Mouse (Mus musculus) embryo, embryonic 10.5 days (tissue): ENCODE results near the gene Epb41l1.
"Not testable (repeated sequence)": the region's sequence is repeated elsewhere in the genome, so short reads cannot be mapped to it uniquely, and the experiment has no call there.

Source experiments
- DNase-seq: peaks from one replicate; pipeline ENCODE4 v3.0.0-alpha.2; 2015; ENCODE audit warnings: low spot score

Gene Epb41l1

DNA sequence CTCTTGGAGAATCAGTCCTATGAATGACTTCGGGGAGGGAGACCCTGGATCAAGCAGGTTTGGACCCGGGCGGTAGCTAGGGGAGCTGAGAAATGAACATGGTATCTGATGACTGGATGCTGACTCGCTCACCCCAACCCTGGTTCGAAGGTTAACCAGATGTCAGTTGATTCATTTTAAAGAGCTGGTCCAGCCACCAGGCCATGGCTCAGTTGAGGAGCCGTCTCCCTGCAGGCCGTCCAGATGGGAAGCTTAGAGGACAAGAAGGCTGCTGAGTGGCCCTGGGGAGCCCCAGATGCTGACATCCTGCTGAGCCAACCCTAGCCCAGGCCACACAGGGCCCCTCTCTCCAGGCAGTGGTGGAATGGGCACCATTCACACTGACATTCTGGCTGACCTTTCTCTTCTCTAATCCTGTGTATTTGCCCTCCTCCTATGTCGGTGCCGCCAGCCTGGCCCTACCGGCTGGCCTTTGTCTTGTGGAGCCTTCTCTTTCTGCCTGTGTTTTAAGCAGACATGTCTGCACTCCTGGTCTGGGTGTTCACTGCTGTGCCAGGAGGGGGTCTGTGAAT lies 67.0 kb downstream of the Epb41l1 start:
- no peak for DNase-seq

DNA sequence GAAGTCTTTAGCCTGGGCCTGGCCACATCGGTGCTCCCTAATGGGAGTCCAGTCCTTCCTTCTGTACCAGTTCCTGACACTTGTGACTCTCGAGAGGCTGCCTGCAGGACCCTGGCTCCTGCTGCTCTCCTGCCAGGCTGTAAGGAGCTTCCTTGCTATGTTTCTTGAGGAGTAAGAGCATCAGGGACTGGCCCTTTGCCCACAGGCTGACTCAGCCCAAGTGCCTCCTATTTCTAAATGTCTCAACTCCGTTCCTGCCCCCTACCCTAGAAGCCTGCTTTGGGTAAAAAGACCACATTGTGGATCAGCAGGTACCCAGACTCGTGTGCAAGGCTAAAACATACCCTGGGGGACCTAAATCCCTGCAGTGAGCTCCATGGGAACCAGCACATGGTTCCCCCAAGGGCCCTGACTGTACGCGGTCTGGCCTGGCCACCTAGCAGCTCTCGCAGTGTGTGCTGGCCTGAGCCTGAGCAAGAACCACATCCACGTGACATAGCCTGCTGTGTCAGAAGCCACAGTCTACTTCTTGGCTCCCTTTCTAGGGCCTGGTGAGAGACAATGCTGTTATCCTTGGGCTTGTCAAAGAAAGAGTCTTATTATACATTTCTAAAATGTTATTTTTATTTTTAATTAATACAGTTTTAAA lies 67.6 kb downstream of the Epb41l1 start:
- DNase-seq = no peak

DNA sequence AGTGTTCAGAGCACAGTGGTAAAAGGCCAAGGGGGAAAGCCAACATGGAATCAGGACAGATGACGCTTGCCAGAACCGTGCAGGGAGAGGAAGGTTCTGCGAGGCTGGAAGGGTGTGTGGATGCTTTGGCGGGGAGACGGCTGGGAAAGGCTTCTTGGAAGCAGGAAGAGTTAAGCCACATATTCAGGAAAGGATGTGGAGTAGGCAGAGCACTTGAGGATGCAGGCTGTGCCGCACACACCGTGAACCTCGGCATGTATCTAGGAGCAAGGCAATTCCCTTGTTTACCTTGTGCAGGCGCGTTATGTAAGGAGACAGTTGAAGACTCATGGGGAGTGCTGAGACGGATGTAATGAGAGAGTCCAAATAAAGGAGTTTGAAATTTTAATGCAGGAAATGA lies 69.5 kb downstream of the Epb41l1 start:
- DNase-seq = no peak

DNA sequence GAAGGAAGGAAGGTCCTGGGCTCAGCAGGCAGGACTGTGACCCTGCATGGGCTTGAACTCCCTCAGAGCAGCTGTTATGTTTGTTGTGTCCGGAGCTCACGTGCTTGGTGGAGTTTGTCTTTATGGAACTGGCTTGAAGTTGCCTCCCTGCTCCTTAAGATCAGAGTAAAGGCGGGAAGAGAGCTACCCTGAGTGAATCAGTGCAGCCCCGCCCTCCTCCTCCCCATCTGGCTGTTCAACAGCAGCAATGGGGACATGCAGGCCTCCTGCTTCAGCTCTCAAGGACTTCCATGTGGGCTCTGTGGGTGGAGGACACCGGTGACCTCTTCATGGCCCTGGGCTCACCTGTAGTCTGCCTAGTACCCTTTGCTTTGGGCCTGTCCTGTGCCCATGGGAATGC lies 71.1 kb downstream of the Epb41l1 start:
- no peak for DNase-seq

DNA sequence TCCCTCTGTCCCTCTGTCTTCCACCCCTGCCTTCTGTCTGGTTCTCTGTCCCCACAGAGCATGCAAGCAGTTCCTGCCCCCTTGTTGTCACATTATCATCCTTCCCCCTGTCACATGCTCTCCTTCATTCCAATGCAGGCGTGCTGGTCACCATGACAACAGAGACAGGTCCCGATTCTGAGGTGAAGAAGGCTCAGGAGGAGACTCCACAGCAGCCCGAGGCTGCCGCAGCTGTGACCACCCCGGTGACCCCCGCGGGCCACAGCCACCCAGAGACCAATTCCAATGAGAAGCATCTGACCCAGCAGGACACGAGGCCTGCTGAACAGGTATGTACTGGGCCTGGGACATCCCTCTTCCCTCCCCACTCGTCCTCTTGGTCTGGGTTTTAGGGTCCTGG lies 73.1 kb downstream of the Epb41l1 start:
- DNase-seq = peak; percentile 36

DNA sequence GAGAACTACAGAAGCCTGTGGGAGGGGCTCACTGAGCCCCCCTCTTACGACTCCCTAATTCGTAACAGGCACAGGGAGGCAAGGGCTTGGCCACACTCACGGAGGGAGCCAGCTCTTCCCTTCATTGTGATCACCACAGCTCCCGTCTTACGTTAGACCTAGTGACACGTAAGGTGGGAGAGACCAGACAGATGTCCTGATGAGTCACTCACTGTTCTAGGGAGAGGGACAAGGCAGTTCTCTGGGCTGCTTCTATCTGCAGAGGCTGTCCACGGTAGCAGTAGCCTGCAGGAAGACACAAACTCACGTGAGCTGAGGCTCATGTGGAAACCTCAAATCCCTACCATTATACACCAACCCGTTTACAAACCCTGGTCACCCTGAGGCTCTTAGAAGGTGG lies 73.8 kb downstream of the Epb41l1 start:
- DNase-seq = no peak

DNA sequence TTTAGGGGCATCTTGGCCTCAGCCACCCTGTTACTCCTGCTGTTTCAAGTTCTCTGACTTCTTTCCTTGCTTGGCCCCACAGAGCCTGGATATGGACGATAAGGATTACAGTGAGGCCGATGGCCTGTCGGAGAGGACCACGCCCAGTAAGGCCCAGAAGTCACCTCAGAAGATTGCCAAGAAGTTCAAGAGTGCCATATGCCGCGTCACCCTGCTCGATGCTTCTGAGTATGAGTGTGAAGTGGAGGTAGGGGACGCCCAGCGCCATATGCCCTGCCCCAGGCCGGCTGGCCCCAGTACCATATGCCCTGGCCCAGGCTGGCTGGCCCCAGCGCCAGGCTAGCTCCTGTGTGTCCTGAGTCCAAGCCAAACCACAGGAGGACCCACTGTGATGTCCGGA lies 74.2 kb downstream of the Epb41l1 start:
- no peak for DNase-seq

DNA sequence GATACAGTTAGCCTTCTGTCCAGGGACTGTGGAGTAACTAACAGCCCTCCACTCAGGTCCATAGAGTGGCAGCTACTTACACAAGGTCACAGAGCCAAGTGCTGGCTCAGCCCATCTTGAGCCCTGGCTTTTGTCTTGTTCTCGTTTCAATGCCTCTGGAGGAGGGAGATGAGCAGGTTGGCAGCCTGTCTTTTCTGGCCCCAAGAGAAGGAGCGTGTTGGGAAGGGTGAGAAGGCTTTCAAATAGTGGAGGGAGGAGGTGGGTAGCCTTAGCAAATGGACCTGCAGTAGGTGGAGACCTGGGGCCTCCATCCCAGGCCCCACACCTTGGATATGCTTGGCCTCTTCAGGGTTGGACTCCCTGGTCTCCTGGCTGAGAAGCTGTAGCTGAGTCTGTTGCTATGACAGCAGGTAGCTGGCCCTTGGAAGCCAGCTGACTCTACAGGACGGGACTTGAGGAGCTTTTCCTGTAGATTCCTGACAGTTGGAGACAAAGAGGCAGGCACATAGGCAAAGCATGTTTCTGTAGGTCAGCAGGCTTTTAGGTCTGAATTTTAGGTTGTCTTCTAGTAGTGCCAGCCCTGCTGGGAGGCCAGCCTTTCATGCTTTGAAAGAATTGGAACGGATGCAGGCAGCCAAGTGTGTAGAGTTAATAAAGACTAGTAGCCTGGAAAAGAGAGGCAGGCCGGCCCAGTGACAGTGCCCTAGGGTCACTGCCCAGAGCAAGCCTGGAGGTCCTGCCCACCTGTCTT lies 76.3 kb downstream of the Epb41l1 start:
- no peak for DNase-seq

DNA sequence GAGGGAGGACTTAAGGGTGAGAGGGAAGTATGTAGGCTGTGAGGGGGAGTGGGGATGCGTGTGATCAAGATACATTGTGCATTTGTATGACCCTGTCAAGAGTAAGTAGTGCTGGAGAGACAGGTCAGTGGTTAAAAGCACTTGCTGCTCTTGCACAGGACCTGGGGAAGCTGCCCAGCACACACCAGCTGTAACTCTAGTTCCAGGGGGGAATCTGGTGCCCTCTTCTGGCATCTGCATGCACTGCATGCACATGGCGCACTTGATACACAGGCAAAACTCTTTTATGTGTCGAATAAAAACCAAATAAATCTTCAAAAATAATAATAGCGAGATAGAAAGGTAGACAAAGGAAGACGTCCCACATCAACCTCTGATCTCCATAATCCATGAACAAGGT lies 77.2 kb downstream of the Epb41l1 start:
- peak; percentile 81 for DNase-seq

DNA sequence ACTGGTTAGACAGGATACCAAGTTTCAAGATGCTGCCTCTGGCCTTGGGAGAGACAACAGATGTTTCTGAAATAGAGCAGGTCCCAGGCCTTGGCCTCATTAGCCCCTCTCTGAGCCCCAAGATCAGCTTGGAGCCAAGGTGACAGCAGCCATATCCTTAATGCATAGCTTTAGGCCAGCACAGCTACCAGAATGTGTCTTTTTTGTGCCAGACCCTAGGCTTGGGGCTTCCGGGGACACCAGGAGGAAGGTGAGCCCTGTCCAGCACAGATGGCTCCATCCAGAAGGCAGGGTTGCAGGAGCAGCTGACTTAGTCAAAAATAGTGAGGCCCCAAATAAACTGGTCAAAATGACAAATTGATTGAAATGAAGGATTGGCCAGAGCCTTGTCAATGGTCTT lies 80.3 kb downstream of the Epb41l1 start:
- no peak for DNase-seq

DNA sequence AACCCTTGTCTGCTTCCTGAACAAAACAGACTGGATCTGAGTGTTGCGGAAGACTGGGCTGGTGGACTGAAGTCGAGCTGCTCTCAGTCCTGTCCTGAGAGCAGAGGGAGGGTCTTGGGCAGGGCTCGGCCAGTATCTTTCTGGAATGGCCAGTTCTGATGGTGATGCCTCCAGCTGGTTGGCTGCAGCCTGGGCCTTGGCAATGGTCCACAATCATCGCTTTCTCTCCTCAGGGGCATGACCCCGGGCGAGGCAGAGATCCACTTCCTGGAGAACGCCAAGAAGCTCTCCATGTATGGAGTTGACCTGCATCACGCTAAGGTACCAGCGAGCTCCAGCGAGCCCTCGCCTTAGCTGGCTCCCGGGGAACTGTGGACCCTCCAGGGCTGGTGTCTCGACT lies 84.8 kb downstream of the Epb41l1 start:
- no peak for DNase-seq

DNA sequence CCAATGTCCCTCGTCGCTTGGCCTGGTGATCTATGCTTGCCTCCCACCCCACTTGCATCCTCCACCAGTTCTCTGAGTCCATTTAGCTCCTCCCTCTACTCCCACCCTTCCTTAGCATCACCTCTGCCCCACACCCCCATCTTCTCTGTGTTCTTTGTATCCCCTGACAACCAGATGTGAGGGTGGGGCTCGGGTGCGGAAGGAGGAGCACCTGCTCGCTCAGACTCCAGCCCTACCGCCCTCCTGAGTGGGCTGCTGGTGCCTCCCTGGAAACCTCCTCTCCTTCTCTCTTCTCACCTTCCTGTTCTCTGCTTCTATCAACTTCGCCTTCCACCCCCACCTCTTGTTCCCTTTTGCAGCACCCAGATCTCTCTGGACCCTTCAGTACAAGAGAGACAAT lies 91.3 kb downstream of the Epb41l1 start:
- DNase-seq = no peak

DNA sequence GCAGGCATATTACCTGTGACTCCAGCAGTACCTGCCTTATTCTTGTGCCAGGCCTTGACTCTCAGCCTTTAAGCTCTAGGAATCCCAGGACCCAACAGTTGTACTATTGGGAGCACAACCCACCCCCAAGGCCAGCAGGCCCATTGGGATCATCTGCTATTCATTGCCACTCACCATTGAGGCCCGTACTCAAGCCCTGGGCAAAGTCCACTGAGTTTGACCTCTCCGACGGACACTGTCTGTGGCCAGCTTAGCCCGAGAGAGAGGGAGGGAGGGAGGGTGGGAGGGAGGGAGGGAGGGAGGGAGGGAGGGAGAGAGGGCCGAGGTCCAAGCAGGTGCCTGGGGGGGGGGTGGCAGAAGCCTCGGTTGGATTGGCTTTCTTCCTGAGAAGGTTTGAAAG lies 91.9 kb downstream of the Epb41l1 start:
- DNase-seq = no peak

DNA sequence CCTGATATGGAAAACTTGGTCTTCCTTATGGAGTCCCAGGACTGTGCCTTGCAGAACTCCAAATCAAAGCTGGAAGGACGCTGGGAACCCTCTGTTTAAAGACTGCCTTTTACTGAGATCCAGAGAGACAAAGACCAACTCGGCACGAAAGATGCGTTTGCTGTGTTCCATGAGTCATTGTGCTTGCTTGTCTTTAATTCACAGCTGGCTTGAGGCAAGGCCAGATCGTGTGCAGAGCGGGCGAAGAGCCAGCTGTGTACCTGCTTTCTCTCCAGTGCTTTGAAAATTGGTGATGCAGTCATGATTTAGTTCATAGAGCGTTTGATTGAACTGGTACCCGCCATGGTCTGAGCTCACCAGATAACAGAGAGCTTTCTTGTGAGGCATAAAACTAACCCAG lies 94.4 kb downstream of the Epb41l1 start:
- DNase-seq = no peak

DNA sequence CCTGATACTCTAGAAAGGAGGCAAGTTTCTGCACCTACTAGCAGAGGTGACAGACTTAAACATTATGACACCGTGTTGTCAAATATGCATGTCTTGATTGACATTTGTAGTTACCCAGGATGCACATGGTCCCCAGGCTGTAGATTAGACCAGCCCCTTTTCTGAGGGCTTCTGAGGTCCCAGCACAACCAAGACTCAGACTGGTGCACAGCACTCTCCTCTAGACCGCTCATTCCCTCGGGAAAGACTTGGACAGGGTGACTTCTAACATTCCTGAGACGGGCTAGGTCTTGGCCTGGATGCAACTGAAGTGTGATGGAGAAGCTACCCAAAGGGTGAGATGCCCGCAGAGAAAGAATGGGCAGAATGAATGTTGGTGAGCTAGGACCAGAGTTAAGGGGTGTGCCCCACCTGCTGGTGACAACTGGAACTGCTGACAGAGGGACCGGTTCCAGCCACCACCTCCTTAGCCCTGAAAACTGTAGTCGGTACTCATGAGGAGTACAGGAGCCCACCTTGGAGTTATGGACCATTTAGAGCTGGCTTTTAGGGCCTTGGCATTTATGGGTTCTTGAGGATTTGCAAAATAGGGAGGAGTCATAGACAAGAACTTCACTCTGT lies 95.0 kb downstream of the Epb41l1 start:
- peak; percentile 80 for DNase-seq

DNA sequence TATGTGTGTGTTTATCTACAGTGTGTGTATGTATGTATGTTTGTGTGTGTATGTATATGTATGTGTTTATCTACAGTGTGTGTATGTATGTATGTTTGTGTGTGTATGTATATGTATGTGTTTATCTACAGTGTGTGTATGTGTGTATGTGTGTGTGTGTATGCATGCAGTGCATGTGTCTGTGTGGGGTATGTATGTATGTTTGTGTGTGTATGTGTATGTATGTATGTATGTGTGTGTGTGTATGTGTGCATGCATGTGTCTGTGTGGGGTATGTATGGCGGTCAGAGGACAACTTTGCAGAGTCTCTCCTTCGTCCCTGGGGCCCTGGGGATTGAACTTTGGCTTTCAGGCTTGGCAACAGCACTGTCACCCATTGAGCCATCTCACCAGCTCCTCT lies 96.0 kb downstream of the Epb41l1 start:
- not testable (repeated sequence) for DNase-seq

DNA sequence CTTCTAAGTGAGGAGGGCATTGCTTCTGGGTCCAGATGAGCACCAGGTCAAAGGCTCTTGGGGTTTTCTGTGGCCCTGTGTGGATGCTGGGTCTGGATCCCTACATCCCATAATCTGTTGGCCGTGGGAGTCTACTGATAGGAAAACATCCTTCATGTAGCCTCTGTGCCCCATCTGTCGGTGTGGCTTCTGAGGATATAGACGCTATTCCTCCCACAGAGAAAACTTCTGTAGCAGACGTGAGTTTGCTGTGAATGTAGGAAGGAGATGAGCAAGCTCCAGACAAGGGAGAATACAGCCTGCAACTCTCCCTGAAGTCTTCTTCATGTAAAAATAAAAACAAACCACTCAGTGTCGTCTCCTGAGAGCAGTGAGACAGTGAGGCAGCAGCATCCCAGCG lies 97.6 kb downstream of the Epb41l1 start:
- no peak for DNase-seq

DNA sequence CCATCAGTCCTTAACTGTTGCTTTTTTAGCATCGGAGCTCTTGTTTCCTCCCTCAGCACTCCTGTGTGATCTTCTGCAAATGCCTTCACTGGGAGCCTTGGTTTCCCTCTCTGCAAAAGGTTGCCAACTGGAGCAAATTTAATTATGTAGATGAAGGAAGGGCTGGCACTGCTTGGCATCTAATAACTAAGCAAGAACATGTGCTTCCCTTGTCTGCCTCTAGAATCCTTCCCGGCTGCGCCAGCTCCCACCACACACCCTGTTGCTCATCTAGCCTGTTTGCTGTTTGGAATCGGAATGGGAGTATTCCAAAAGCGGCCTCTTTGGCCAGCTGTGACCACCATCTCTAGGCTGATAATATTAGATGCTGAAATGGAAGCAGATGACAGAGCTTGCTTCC lies 98.9 kb downstream of the Epb41l1 start:
- no peak for DNase-seq

DNA sequence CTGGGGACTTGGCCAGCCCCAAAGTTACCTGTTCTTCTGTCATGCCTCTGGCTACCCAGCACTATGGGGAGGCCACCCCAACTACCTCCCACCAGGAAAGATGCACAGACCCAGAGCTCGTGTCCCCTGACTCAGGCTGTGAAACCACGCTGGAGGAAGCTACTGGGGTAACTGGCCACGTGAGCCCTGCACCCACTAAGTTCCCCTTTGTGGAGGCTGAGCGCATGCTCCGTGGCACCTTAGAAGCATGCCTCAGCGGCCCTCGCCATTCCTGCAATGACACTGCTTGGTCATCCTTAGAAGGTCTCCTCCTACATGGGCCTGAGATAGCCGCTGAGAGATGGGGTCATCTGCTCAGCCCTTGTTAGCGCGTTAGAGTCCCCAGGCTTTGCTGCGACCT lies 102.3 kb downstream of the Epb41l1 start:
- DNase-seq = no peak

DNA sequence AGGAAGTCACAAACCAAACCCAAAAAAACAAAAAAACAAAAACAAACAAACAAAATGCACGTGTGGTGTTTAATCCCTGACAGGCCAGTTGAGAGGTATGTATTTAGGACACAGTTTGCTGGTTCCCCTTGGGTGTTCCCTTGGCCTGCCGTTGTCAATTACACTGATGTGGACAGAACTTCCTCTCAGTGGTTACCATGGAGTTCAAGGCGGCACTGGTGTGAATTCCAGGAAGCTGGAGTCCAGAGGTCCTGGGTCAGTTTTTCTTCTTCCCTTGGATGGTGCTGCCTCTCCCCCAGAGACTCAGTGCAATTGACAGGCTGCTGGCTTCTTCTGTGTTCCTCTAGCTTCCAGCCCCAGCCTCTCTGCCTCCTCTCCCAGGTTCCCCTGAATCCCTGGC lies 103.4 kb downstream of the Epb41l1 start:
- DNase-seq = peak; percentile 15

DNA sequence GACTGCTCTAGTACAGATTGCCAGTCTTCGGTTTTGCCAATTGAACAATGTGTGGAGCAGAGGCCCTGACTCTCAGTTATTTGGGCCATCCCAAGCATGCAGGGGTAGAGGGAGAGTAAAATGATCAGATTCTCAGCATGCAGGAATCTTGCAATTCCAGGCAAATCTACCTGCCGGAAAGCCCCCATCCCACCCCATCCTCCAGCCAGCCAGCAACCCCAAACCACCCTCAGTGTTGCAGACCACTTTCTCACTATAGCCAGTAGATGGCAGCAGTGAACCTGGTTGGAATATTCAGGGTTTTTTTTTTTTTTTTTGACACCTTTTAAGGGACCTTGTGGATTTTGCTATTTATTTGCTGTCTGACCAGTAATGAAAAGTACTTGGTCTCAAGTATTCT lies 109.0 kb downstream of the Epb41l1 start:
- peak; percentile 82 for DNase-seq

DNA sequence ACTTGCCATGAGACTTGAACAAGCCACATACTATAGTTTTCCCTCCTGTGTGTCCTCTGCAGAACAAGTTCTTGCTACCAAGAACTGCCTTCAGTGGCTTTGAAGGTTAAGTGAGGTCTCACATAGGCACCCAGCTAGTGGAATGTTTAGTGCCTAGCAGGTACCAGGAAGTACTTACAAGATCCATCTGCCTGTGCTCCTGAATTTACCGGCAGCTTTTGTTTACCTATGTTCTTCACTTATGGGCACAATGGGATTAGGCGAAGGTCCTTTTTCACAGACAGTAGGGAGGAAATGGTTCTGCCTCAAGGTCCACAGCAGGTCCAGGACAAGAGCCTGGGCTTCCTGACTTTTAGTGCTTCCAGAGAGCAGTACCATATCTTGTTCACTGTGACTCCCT lies 112.5 kb downstream of the Epb41l1 start:
- no peak for DNase-seq
